Mouse (Mus musculus) cerebellum, adult 18-20 months (tissue): ENCODE measurements around the gene Tbcd.

Source experiments
- DNase-seq, 2 experiments: peaks; one replicate each; pipeline ENCODE4 v3.0.0; 2021

The Tbcd gene

DNA sequence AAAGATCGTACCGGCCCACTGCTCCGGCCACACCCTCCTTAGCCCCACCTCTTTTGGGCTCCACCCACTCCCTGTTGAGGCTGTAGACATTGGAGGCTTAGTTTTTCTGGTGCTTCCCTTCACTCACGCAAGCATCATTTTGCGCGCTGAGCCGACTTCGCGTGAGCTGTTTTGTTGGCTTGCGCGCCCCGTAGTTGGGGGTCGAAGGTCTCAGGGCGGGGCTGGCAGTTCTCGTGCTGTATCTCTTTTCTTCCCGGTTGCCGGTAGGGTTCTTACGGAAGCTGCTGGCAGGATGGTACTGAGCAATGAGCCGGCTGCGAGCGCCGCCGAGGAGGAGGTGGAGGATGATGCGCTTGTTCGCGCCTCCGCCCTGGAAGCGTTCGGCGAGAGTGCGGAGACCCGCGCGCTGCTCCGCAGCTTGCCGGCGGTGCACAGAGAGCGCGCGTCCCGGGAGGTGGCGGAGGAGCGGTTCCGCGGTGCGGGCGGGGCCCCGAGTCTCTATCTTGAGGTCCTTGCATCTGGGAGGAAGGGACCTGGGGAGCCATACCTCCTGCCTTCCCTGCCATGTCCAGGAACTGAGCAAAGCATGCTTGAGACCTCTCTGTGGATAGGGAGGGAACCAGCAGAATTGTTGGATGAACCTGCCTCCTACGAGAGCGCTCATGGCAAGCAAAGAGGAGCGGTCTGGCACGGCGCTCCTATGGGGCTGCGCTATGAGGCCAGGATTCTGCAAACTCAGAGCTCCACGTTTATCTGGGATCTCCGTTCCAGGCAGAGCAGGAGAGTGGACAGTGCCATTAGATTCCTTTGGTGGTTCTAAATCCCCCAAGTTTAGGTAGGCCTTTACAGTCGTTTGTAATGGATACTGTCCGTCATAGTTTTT lies at the start of gene Tbcd:
Gene Tbcd (plus strand): TSS at position 197 of the 883 bp plus-strand sequence.
- DNase-seq, result peak; percentile 91 to 96

DNA sequence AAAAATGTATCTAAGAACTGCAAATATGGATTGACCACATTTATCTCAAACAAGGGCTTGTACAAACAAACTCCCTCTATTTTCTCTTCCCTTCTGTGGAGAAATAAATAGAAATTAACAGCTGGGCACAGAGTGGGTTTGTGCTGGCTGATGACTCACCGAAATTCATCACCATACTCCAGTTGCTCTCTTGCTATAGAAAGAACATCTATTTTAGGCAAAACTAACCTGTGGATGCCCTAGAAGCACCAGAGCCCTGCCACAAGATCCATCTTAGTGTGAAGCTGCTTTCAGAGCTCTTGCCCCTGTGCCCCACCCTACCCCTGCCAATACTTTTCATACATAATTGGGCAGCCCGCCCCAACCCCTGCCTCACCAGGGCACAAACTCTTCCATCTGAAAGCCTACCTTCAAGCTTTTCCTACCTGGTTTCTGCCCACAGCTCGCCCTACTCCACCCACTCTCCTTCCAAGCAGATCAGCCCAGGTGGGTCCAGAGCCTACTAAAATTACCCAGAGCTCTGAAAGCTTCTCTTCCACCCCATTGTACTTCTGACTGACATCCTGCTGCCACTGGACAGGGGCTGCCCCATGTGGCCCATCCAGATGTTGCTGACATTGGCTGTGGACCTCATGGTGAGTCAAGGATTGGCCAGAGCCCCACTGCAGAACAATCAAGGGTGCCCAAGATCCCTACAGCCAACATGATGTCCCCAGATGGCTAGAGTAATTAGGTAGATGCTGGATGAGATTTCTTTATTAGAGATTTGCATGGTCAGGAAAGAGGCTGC lies 44.2 kb upstream of the Tbcd start:
- no peak for DNase-seq

DNA sequence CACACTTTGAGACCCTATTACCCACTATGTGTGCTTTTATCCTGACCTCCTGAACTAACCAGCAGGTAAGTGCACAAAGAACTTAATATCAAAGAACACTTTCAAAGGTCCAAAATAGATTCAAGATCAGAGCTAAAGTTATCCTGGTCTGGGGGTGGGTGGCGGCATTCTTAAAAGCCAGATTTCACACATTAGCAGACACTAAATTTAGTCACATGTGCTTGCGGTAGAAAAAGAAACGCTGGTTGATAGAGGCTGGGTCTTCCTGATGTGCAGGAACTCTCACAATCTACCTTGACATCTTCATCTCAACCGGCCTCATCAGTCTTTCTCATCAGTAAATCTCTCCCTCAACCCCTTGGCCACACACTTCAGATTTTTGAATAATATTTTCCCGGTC lies 37.0 kb upstream of the Tbcd start:
- DNase-seq, result no peak

DNA sequence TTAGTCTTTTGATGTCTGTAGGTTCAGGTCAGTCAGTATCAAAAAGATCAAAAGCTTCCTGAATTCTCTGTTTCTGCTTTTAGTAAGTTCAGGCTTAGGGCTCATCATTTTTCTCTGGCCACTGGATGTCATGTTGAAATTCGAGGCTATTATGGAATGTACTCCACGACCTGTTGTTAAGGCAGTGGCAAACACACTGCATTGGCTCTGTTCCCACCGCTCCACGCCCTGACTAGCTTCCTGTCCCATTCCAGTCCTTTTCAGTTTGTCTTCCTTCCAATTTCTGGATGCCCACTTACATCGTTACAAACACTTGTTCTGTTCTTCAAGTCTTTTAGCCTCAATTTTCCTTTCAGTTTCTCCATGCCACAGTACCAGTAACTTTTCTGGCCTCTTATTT lies 36.4 kb upstream of the Tbcd start:
- DNase-seq, result no peak

DNA sequence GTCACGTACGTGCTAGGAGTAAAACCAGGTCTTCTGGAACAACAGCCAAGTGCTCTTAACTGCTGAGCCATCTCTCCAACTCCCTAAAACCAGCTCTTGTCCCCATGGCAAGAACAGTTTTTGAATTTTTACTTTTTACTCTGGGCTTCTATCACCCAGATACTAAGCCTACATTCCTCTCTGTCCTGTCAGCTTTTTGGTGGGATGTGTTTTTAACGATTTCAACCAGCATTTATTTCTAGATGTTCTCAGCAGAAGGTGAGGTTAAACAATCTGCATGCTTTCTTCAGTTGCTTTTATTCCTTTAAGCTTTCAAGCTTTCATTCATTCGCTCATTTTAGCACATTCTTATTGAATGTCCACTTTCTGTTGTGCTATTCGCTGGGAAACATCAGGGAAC lies 33.8 kb upstream of the Tbcd start:
- DNase-seq, result no peak

DNA sequence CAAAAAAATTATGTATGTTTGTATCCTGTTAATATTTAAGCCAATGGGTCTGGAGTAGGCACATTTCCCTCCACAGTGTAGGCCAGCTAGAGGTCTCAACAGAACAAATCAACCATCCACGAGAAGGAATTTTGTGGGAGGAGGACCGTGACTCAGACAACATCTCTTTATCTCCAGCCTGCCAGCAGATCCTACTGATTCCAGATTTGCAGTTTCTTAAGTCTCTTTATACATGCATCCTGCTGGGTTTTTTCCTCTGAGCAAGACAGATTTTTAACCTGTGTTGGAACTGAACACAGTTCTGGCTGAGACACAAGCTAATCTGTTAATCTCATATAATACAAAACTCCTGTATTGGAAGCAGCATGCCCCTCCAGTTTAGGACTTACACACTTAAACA lies 32.8 kb upstream of the Tbcd start:
- no peak for DNase-seq

DNA sequence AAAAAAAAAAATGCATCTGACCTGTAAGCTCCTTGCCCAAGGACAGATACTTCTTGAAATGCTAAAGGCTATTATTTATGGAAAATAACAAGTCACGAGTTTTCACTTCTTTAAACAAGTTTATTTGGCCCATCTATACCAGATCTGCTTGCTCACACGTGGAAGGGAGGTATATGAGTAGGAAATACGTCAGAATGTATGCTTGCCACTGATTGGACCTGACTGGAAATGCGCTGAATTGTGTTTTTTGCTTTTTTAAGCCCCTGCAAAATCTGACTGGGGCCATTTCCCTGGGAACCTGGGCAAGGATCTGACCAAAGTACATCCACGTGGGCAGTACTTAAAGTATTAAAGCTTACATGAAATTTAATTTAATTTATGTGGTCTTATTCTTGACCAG lies 31.4 kb upstream of the Tbcd start:
- DNase-seq, result no peak

DNA sequence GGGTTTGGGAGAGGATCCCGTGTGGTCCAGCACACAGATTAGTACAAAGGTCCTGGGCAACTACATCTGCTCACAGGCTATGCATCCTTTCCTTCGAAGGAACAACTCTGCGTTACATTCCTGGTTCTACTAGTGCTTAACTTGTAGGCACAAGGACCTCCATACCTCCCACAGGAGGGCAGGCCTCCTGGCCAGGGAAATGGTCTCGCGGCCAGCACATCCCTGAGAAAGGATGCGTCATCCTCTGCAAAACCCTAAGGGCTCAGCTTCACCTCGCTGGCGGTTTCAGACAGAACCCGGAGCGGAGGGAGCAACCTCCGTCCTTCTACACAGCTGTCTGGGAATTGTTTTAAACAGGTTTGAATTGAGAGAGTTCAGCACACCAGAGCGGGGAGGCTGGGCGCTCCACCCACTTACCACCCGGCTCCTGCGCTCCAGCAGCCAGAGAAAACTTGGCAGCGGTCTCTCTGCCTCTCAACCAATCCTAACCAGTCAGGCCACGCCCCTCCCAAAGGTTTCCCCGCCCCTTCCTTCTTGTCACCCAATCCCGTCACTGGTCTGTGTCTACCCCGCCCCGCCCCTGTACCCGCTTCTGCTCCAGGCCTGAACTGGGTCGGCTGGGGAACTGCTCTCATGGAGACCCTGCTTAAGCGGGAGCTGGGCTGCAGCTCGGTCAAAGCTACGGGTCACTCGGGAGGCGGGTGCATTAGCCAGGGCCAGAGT lies 30.8 kb upstream of the Tbcd start, which contains the start of gene Fn3krp:
Gene Fn3krp (plus strand): TSS at position 572 of the 723 bp plus-strand sequence.
- peak; percentile 99 to 100 for DNase-seq

DNA sequence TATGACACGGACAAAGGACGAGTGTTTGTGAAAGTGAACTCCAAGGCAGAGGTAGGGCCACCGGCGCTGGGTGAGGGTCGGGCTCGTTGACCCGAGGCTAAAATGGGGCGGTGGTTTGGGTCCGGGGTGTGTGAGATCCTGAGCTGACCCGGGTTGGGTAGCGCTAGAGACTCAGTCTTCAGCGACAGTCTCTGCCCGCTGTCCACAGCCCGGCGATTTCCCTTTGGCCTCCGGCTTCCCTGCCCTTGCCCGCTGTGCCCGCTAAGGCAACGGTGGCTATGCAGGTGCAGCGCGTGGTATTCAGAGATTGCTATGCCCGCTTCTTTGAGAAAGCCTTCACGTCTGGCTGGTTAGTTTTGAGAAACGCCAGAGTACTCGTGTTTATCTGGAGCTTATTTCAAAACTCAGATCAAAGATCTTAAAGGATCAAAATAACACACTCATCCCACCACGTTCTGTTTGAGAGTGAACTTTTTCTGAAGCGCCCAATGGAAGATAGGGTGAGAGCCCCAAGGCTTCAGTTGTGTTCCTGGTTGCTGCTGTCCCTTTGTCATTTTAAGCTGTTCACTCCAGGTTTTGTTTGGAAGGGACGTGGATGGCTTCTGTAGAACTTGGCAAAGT lies 30.1 kb upstream of the Tbcd start:
- DNase-seq, result peak in 1 of 2 experiments; percentile 44

DNA sequence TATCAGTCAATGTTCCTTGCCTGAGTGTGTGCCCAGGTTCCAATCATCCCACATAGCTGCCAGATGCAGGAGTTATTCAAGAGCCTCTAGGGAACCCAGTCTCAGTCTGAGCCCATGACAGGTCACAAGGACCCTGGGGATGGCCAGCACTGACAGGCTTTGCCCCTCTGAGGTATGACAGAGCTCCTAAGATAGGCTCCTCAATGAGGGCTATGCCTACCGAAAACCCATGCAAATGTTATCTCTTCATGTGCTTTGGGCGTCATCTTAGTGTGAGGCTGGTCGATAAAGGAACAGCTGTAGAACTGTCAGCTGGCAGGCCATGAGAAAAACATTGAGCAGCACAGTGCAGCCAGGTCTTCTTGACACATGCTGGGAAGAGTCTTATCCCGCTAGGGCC lies 18.4 kb upstream of the Tbcd start:
- no peak for DNase-seq

DNA sequence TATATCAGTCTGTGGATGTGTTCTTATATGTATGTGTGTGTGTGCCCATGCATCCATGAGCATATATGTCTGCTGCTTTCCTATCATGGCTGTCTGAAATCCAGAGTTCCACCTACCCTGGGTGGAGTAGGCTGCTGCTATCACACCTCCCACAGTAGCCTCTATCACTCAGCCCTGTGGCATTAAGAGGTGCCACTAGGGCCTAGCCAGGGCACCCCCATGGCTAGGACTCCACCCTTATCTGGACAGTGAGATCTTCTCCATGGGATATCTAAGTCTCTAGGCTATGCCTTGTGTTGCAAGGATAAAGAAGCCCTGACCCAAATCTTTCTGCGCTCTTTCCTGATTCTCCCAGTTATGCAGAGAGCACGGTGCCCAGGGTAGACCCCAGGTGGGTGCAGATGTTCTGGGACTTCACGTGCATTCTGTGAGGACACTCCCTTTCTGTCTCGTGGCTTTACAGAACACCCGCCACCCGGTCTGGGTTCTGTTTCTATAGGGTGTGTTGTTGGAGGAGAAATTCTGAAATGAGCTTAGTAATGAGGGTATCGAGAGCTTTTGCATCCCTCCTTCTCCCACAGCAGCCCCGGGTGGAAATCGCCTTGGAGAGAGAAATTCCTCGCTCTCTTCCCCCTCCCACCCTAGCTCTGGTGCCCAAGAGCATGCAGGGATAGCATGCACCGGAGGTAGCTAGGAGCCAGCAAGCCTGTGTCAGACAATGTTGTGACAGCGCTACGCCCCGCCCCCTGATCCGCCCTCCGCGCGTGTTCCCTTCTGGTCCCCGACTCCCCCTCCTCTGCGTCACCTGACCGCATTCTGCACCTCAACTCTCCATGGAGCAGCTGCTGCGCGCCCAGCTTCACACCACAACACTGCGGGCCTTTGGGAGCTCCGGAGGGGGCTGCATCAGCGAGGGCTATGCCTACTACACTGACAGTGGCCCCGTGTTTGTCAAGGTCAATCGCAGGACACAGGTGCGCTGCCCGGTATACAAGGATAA lies 17.3 kb upstream of the Tbcd start, which contains the start of gene Fn3k:
Gene Fn3k (plus strand): TSS at position 758 of the 1,000 bp plus-strand sequence.
- peak; percentile 97 to 99 for DNase-seq

DNA sequence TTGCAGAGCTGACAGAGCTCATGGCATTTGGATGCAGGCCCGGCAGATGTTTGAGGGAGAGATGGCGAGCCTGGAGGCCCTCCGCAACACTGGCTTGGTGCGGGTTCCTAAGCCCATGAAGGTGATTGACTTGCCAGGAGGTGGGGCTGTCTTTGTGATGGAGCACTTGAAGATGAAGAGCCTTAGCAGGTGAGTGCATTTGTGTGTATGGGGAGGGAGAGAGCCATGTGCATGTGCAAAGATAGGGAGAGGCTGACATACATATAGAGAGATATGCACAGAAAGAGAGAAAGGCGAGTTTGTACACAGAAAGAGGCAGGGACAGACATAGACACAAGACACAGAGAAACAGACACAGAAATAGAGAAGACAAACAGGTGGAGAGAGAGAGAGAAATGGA lies 14.5 kb upstream of the Tbcd start:
- DNase-seq, result peak in 1 of 2 experiments; percentile 11

DNA sequence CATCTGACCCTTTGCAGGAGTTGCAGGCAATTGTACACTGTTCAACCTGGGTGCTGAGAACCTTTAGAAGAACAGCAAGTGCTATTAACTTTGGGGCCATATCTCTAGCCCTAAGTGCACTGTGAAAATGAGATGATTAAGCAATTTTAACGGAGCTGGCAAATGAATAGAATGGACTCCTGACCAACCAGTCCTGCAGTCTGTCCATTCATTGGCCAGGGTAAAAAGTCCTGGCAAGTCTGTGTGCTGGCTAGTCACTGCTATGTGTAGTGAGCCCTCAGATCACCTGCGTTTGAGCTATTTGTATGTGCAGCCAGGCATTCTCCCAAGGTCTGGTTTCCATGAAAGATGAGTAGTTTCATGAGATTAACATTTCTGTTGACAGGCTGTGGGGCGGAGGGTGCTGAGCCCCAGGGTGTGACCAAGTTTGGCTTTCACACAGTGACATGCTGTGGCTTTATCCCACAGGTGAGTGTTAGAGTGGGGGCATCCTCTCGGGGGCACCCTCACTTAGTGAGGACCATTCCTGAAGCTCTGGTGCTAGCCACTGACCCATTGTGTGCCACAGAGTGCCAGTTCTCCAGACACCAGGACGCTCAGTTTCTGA lies 12.0 kb upstream of the Tbcd start:
- no peak for DNase-seq

DNA sequence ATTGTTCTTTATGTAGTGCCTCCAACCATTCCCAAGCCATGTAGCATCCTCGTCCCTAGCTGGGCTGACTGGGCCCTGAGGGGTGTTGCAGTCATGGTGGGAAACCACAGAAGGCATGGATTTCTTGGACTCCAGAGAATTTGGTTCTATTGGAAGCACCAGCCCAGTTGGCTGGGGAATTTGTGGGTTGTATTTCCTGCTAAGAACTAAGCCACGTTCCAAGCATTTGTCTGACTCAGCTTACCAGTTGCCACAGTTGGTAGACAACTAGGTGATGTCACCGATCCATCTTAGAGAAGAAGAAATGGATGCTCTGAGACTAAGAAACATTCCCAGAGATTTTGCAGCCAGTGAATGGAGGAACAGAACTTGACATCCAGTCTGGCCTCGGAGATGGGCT lies 10.1 kb upstream of the Tbcd start:
- DNase-seq, result no peak

DNA sequence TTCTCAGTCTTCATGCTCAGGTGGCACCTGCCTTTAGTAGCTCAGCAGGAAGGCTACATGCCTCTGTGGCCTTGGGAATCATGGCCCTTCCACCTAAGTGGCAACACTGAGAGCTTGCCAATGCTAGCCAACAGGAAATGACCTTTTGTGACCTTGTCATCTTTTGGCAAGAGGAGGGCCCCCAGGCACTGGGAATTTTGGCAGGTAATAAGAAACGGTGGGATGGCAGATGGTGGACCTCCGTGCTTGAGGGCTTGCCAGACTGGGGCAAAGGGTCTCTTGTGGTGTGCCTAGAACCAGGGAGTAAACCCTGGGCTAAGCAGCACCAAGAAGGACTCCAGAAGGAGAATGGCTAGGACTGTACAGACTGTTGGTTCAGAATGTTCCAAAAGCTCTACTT lies 9.7 kb upstream of the Tbcd start:
- DNase-seq, result peak in 1 of 2 experiments; percentile 16

DNA sequence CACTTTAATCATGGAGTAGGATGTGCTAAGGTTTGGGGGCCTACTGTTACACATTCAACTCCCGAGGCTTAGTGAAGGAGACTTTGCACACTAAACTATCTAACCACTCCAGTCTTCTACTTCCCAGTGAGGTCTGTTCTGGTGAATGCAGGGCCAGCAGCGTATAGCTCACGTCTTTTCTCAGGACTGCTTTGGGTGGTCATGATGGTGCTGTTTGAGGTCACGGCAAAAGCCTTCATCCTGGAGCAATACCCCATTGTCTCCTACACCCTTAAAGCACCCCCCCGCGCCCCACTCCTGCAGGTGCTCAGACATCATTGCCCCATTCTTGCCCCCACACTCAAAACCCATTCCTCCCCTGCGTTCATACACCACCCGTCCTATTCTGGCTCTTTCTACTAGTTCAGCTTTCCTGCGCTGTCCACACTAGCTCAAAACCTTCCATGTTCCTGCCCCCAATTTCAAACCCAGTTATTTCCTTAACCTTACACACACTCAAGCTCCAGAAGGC lies 478 bp upstream of the Tbcd start:
- no peak for DNase-seq

DNA sequence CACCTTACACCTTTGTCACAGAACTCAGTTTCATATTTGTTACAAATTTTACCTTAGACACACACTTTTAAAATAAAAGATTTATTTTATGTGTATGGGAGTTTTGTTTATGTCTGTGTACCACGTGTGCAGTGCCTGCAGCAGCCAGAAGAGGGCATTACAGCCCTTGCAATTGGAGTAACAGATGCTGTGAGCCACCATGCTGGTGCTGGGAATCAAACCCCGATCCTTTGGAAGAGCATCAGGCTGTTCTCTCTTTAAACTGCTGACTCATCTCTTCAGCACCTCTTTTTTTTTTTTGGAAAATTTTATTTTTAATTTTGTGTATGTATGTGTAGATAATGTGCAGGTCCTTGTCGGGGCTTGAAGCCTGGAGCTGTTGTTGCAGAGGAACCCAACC lies 6.1 kb downstream of the Tbcd start:
- no peak for DNase-seq

DNA sequence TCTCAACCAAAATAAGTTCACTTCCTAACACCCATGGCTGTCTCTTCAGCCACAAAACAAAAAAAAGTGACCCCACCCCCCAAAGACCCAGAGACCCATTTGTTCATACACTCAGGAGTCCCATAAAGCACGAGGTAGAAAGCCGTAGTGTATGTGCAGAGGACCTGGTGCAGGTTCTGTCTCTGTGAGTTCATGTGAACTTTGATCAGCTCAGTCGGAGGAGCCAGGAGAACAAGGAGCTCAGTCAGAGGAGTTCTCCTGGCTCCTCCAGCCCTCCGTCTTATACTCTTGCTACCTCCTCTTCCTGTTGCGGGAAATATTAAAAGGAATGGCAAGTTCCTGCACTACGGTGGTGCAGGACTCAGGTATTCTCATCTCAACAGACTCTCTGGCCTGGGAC lies 15.7 kb downstream of the Tbcd start:
- no peak for DNase-seq

DNA sequence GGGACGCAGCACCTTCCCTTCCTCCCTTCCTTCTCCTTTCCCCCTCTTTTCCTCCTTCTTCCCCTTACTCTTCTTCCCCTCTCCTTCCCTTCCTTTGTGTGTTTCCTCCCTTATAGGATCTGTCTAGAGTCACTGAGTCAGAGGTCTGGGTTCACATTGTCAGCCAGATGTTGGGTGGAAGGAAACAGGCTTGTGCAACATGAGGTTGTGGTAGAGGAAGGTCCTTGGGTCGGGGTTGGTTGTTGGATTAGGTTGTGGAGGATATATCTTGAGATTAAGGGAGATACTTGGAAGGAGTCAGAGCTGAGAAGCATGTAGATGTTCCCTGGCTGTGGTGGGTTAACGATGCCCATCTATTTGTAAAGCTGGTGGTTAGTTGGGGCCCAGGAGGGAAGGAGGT lies 23.1 kb downstream of the Tbcd start:
- no peak for DNase-seq

DNA sequence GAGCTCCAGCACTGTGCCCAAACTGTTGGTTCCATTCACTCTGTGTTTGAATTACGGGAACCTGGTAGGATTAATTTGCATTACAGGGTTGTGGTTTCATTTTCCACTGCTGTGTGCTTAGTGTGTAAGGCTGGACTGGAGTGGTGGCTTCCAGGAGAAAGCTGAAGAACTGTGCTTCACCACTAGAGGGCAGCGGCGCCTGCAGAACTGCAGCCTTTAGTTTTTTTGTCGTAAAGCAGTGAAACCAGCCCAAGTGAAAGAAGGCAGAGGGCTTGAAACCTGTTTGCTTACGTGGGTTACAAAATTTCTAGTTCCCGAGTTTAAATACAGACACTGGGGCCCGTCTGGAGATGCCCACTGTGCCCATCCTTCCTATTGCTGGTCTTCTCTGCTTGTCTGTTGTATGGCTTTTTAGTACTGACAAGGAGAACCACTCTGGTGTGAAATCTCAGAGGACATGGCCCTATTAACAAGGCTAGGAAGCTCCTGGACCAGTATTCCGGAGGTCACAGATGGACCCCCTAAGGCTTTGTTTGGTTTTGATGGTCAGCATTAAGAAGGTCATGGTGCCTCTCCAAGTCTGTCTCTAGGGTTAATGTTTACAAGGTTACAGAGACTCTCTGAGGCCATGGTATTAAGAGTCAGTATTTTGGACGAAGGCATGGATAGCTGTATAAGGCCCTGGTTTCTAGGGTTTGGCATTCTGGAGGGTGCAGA lies 24.1 kb downstream of the Tbcd start:
- peak; percentile 65 to 78 for DNase-seq
